Mouse (Mus musculus): ENCODE results near the gene Caskin1. TPM values are rescaled to one million over a fixed set of nuclear protein-coding genes. Genes with fewer than 3 reads are reported as not detected.

Gene Caskin1
- polyA plus RNA-seq (2015; fragmentation: Nextera tagmentation; extraction: Ambion mirVana): 1.8 and 2.3 TPM in 2 replicates

DNA sequence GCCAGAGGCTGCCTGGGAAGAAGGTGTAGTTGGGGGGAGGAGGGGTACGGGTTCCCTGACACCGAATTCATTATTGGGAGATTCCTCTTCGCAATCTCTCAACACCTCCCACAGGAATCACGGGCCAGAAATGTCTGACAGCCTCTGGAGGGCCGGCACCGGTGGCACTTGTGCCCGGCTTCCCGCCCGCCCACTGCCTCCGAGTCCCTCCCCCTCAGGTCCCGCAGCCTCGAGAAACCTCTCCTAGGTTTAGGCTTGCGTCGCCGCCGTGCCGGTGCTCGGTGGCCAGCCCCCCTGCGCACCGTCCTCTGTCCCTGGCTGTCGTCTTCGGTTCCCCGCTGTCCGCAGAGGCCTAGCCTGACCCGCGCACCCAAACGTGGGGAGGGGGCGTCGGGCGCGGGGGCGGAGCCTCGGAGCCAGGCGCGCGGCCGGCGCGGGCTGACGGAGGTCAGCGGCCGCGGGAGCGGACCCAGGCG is at the start of gene Caskin1:
Gene Caskin1 (plus strand): TSS at position 416 of the 476 bp plus-strand sequence.
- Histone ChIP-seq H3K27me3 (peaks cover 51% of the 10 kb centered on the region), H3K9me3 (replicated peaks) (no peaks in the 10 kb centered on the region), H3K4me2 (peak within 1 kb of the TSS; percentile 100), H3K4me3 (replicated peaks) (peak within 1 kb of the TSS; percentile 78), H3K36me3 (no peaks in the 10 kb centered on the region), H3K9ac (peak within 1 kb of the TSS; percentile 84), H3K4me1 (peaks cover 29% of the 10 kb centered on the region), H3K27ac (no peak within 1 kb of the TSS)
- ATAC-seq (replicated peaks; ENCODE audit: low FRiP score): peak; percentile 64
- 1% methylated on average over 28 of the region's 45 CpGs for WGBS

GRCm38 (mm10) chr17:24440377-24440776 is 48.0 kb upstream of the Caskin1 start:
- no peak overlapping the region for H3K9ac ChIP-seq
- no peaks in the 10 kb centered on the region for H3K27me3 ChIP-seq
- H3K4me3 ChIP-seq (replicated peaks): no peak overlapping the region
- 94% methylated on average over 8 of the region's 8 CpGs for WGBS
- no peak overlapping the region for H3K27ac ChIP-seq
- no peak overlapping the region for H3K4me2 ChIP-seq
- no peaks in the 10 kb centered on the region for H3K4me1 ChIP-seq
- H3K36me3 ChIP-seq: peaks cover 89% of the 10 kb centered on the region
- no peak for ATAC-seq (replicated peaks; ENCODE audit: low FRiP score)
- H3K9me3 ChIP-seq (replicated peaks): no peaks in the 10 kb centered on the region

DNA sequence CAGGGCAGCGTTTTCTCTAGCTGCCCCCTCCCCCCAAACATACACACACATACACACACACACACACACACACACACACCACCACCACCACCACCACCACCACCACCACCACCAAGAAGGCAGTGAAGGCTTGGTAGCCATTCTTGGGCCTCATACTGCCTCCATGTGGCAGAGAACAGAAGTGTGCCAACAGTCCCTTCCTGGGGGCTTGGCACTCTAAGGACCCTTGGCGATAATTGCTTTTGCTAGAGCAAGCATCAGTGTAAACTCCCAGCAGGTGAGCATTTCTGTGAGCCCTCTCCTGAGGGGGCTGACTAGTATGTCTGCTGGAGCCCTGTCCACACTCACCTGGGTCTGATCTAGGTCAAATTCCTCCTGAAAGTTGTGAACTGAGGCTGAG is 47.3 kb upstream of the Caskin1 start:
- ATAC-seq (replicated peaks; ENCODE audit: low FRiP score): no peak
- Histone ChIP-seq H3K36me3 (peaks cover 89% of the 10 kb centered on the region), H3K4me3 (replicated peaks) (no peak overlapping the region), H3K27me3 (no peaks in the 10 kb centered on the region), H3K4me1 (no peaks in the 10 kb centered on the region), H3K4me2 (no peak overlapping the region), H3K9ac (no peak overlapping the region), H3K27ac (no peak overlapping the region), H3K9me3 (replicated peaks) (no peaks in the 10 kb centered on the region)
- WGBS: 58% methylated on average over 2 of the region's 2 CpGs

GRCm38 (mm10) chr17:24442107-24442506 is 46.3 kb upstream of the Caskin1 start:
- Histone ChIP-seq H3K27ac (no peak overlapping the region), H3K4me3 (replicated peaks) (no peak overlapping the region), H3K36me3 (peaks cover 89% of the 10 kb centered on the region), H3K9me3 (replicated peaks) (no peaks in the 10 kb centered on the region), H3K4me2 (no peak overlapping the region), H3K4me1 (no peaks in the 10 kb centered on the region), H3K9ac (no peak overlapping the region), H3K27me3 (no peaks in the 10 kb centered on the region)
- ATAC-seq (replicated peaks; ENCODE audit: low FRiP score): no peak
- WGBS: 87% methylated on average over 14 of the region's 14 CpGs

- Histone ChIP-seq H3K36me3 (peaks cover 89% of the 10 kb centered on the region), H3K4me3 (replicated peaks) (no peak within 1 kb of the TSS), H3K9me3 (replicated peaks) (no peaks in the 10 kb centered on the region), H3K27ac (no peak within 1 kb of the TSS), H3K9ac (no peak within 1 kb of the TSS), H3K4me2 (no peak within 1 kb of the TSS), H3K4me1 (no peaks in the 10 kb centered on the region), H3K27me3 (no peaks in the 10 kb centered on the region)
- 80% methylated on average over 7 of the region's 7 CpGs for WGBS
- no peak for ATAC-seq (replicated peaks; ENCODE audit: low FRiP score)
Measured at GRCm38 (mm10) chr17:24442632-24443155, 45.7 kb upstream of the Caskin1 start, which contains the start of gene Dnase1l2. TSS of gene Dnase1l2 (minus strand) at chr17:24443105.

- Histone ChIP-seq H3K4me1 (no peaks in the 10 kb centered on the region), H3K27ac (no peak overlapping the region), H3K9ac (no peak overlapping the region), H3K9me3 (replicated peaks) (no peaks in the 10 kb centered on the region), H3K4me3 (replicated peaks) (no peak overlapping the region), H3K36me3 (peaks cover 89% of the 10 kb centered on the region), H3K4me2 (no peak overlapping the region), H3K27me3 (no peaks in the 10 kb centered on the region)
- 84% methylated on average over 4 of the region's 4 CpGs for WGBS
- ATAC-seq (replicated peaks; ENCODE audit: low FRiP score): no peak
Measured at GRCm38 (mm10) chr17:24443409-24443808, 45.0 kb upstream of the Caskin1 start.

- no peak for ATAC-seq (replicated peaks; ENCODE audit: low FRiP score)
- H3K27me3 ChIP-seq: no peaks in the 10 kb centered on the region
- no peaks in the 10 kb centered on the region for H3K4me1 ChIP-seq
- H3K9me3 ChIP-seq (replicated peaks): no peaks in the 10 kb centered on the region
- H3K36me3 ChIP-seq: peaks cover 89% of the 10 kb centered on the region
- H3K27ac ChIP-seq: no peak overlapping the region
- H3K4me3 ChIP-seq (replicated peaks): no peak overlapping the region
- WGBS: 92% methylated on average over 8 of the region's 8 CpGs
- no peak overlapping the region for H3K4me2 ChIP-seq
- H3K9ac ChIP-seq: no peak overlapping the region
Measured at GRCm38 (mm10) chr17:24446590-24446989, 41.8 kb upstream of the Caskin1 start.

GRCm38 (mm10) chr17:24449507-24449906 is 38.9 kb upstream of the Caskin1 start:
- H3K36me3 ChIP-seq: peaks cover 70% of the 10 kb centered on the region
- no peak for ATAC-seq (replicated peaks; ENCODE audit: low FRiP score)

DNA sequence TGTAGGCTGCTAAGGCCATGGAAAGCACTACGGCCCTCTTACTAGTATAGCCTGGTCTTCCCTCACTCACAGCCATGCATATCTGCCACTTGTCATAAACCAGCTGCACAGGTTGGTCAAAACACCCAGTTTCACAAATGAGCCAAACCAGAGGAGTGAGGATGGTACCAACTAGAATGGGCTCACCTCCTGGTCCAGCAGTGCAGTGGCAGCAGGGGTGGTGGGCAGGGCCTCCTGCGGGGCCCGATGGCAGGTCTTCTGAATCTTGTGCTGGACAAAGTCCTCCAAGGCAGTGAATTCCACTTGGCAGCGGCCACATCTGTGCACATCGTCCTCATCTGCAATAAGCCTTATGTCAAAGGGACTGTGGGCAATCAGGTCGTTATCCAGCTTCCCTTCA is 37.2 kb upstream of the Caskin1 start:
- H3K36me3 ChIP-seq: peaks cover 53% of the 10 kb centered on the region
- H3K9me3 ChIP-seq (replicated peaks): no peaks in the 10 kb centered on the region
- no peaks in the 10 kb centered on the region for H3K27me3 ChIP-seq
- H3K9ac ChIP-seq: no peak overlapping the region
- no peak overlapping the region for H3K4me2 ChIP-seq
- no peak overlapping the region for H3K27ac ChIP-seq
- no peak for ATAC-seq (replicated peaks; ENCODE audit: low FRiP score)
- peaks cover 20% of the 10 kb centered on the region for H3K4me1 ChIP-seq
- 86% methylated on average over 6 of the region's 6 CpGs for WGBS
- no peak overlapping the region for H3K4me3 ChIP-seq (replicated peaks)

More at GRCm38 (mm10) chr17:24449507-24449906, 38.9 kb upstream of the Caskin1 start:
- Histone ChIP-seq H3K4me1 (peaks cover 14% of the 10 kb centered on the region), H3K27ac (no peak overlapping the region), H3K27me3 (no peaks in the 10 kb centered on the region), H3K4me2 (no peak overlapping the region), H3K9ac (no peak overlapping the region), H3K4me3 (replicated peaks) (no peak overlapping the region), H3K9me3 (replicated peaks) (no peaks in the 10 kb centered on the region)
- whole genome bisulfite sequencing: 91% methylated on average over 6 of the region's 6 CpGs

GRCm38 (mm10) chr17:24453372-24453771 is 35.0 kb upstream of the Caskin1 start:
- no peak overlapping the region for H3K4me3 ChIP-seq (replicated peaks)
- ATAC-seq (replicated peaks; ENCODE audit: low FRiP score): no peak
- H3K9ac ChIP-seq: no peak overlapping the region
- peaks cover 20% of the 10 kb centered on the region for H3K4me1 ChIP-seq
- peaks cover 32% of the 10 kb centered on the region for H3K36me3 ChIP-seq
- H3K27ac ChIP-seq: no peak overlapping the region
- no peak overlapping the region for H3K4me2 ChIP-seq
- H3K27me3 ChIP-seq: no peaks in the 10 kb centered on the region
- WGBS: 70% methylated on average over 2 of the region's 2 CpGs
- H3K9me3 ChIP-seq (replicated peaks): no peaks in the 10 kb centered on the region

DNA sequence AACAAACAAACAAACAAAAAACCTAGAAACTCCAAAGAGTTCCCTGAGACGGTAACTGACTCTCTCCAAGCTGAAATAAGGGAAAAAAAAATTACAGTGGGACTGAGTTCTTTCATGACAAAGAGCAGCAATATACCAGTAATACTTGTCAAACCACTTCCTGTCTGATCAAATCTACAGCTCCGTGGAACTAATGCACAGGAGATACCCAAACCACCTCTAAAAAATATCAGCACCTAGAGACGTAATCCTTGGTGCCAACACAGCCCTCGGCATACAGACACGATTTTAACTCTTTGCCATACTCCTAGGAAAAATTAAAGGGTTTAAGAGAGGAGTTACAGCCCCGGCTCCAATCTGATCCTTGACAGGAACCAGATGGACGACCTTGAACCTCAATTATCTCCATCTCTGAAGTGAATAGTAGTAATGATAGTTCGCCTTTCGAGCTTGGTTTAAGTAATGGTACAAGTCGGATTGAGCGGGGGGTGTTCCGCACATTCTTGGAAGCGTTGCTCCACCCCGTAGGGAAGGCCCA is 34.1 kb upstream of the Caskin1 start:
- WGBS: 5% methylated on average over 14 of the region's 14 CpGs
- ATAC-seq (replicated peaks; ENCODE audit: low FRiP score): no peak
- Histone ChIP-seq H3K4me2 (peak overlapping the region; percentile 69), H3K9me3 (replicated peaks) (no peaks in the 10 kb centered on the region), H3K4me3 (replicated peaks) (peak overlapping the region; percentile 78), H3K4me1 (peaks cover 20% of the 10 kb centered on the region), H3K36me3 (peaks cover 22% of the 10 kb centered on the region), H3K9ac (peak overlapping the region; percentile 80), H3K27me3 (no peaks in the 10 kb centered on the region), H3K27ac (peak overlapping the region; percentile 98)

- H3K4me2 ChIP-seq: peak overlapping the region; percentile 69
- H3K9ac ChIP-seq: peak overlapping the region; percentile 80
- under 1% methylated on average over 67 of the region's 67 CpGs for WGBS
- peaks cover 16% of the 10 kb centered on the region for H3K36me3 ChIP-seq
- H3K9me3 ChIP-seq (replicated peaks): no peaks in the 10 kb centered on the region
- no peaks in the 10 kb centered on the region for H3K27me3 ChIP-seq
- peak; percentile 96 for ATAC-seq (replicated peaks; ENCODE audit: low FRiP score)
- peaks cover 20% of the 10 kb centered on the region for H3K4me1 ChIP-seq
- peak overlapping the region; percentile 98 for H3K27ac ChIP-seq
- peak overlapping the region; percentile 78 for H3K4me3 ChIP-seq (replicated peaks)
Measured at GRCm38 (mm10) chr17:24454756-24455522, 33.5 kb upstream of the Caskin1 start.
